Mouse (Mus musculus): ENCODE results near the gene Dydc2. TPM values are rescaled to one million over a fixed set of nuclear protein-coding genes. Genes with fewer than 3 reads are reported as not detected.

Gene Dydc2
- polyA plus RNA-seq, 2 experiments: not detected

DNA sequence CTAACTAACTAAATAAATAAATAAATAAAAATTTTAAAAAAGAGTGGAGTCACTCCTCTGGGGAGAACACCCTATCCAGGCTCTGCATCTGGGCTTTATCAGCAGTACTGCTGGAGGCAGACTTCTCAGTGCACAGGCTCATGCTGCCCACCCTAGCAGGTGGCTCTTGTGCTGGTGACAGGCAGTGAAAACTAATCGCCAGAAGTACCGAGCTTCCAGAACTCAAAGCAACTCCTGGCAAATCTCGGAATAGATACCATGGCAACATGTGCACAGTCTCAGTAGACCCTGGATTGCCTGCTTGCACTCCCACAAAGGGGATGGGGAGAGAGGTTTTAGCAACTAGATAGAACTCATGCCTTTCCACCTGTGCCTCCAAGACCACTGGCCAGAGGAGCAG is 62.1 kb downstream of the Dydc2 start:
- Histone ChIP-seq H3K4me2 (replicated peaks; ENCODE audit: low read depth, low read length, severe bottlenecking) (no peak overlapping the region), H3K9me3 (ENCODE audit: control insufficient read depth, low read length) (no peaks in the 10 kb centered on the region), H3K27me3 (ENCODE audit: control insufficient read depth, insufficient read depth, low read length) (no peaks in the 10 kb centered on the region), H3K9ac (ENCODE audit: low read depth, low read length, severe bottlenecking) (no peak overlapping the region), H3K4me3 (replicated peaks; ENCODE audit: low read length) (no peak overlapping the region), H3K4me1 (ENCODE audit: control insufficient read depth, insufficient read depth, low read length) (peaks cover 7% of the 10 kb centered on the region; the same call in 1 of the 2 replicates), H3K27ac (replicated peaks; ENCODE audit: low read depth, low read length) (no peak overlapping the region), H3K36me3 (ENCODE audit: control insufficient read depth, insufficient read depth, low read length) (no peaks in the 10 kb centered on the region)
- WGBS: 73% methylated on average over 3 of the region's 3 CpGs
- no peak for TF ChIP-seq POLR2A (IDR thresholded peaks at IDR 0.05; ENCODE audit: borderline replicate concordance, extremely low read depth, insufficient read depth, insufficient read length)
- ATAC-seq (ENCODE audit: low FRiP score, low read depth): no peak
- no peak for DNase-seq (ENCODE audit: low spot score)

DNA sequence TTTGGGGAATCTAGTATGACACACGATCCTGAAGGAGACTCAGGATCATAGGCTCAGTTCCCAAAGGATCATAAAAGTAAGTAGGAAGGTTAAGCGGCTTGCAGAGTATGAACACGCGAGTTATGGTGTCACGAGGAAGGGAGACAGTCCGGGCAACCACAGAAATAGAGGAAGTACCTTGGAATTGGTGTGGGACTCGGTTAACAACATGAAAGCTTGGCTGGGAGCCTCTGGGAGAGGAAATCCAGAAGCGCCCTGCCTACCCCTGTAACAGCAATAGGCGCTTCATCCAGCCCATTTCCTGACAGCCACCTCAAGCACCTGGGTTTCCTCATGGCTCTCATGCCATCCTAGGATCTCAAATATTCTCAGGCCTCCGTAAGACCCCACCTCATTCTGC is 62.7 kb downstream of the Dydc2 start:
- Histone ChIP-seq H3K4me1 (ENCODE audit: control insufficient read depth, insufficient read depth, low read length) (peaks cover 7% of the 10 kb centered on the region; the same call in 1 of the 2 replicates), H3K4me3 (replicated peaks; ENCODE audit: low read length) (no peak overlapping the region), H3K9ac (ENCODE audit: low read depth, low read length, severe bottlenecking) (no peak overlapping the region), H3K4me2 (replicated peaks; ENCODE audit: low read depth, low read length, severe bottlenecking) (no peak overlapping the region), H3K27me3 (ENCODE audit: control insufficient read depth, insufficient read depth, low read length) (no peaks in the 10 kb centered on the region), H3K36me3 (ENCODE audit: control insufficient read depth, insufficient read depth, low read length) (no peaks in the 10 kb centered on the region), H3K27ac (replicated peaks; ENCODE audit: low read depth, low read length) (no peak overlapping the region), H3K9me3 (ENCODE audit: control insufficient read depth, low read length) (no peaks in the 10 kb centered on the region)
- ATAC-seq (ENCODE audit: low FRiP score, low read depth) (no peak), DNase-seq (ENCODE audit: low spot score) (no peak)
- no peak for TF ChIP-seq POLR2A (IDR thresholded peaks at IDR 0.05; ENCODE audit: borderline replicate concordance, extremely low read depth, insufficient read depth, insufficient read length)
- WGBS: 84% methylated on average over 10 of the region's 10 CpGs

DNA sequence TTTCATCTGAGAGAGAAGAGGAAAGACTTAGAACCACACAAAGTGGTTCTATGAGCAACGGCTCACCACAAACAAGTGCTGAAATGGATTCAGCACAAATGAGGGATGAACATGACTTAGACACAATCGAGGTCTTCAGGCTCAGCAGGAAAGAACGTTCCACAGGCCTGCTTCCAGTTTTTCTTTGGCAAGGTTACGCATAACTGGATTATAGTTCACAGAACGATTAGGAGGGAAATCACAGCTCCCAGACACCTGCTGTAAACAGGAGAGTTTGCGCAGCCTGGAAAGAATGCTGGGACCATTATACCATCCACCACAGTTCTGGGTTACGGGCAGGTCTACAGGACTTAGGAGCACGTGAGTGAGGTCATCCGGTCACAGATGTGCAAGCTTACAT is 63.3 kb downstream of the Dydc2 start:
- TF ChIP-seq POLR2A (IDR thresholded peaks at IDR 0.05; ENCODE audit: borderline replicate concordance, extremely low read depth, insufficient read depth, insufficient read length): no peak
- Histone ChIP-seq H3K4me1 (ENCODE audit: control insufficient read depth, insufficient read depth, low read length) (peaks cover 7% of the 10 kb centered on the region; the same call in 1 of the 2 replicates), H3K36me3 (ENCODE audit: control insufficient read depth, insufficient read depth, low read length) (no peaks in the 10 kb centered on the region), H3K4me2 (replicated peaks; ENCODE audit: low read depth, low read length, severe bottlenecking) (no peak overlapping the region), H3K9me3 (ENCODE audit: control insufficient read depth, low read length) (no peaks in the 10 kb centered on the region), H3K4me3 (replicated peaks; ENCODE audit: low read length) (no peak overlapping the region), H3K27ac (replicated peaks; ENCODE audit: low read depth, low read length) (no peak overlapping the region), H3K27me3 (ENCODE audit: control insufficient read depth, insufficient read depth, low read length) (no peaks in the 10 kb centered on the region), H3K9ac (ENCODE audit: low read depth, low read length, severe bottlenecking) (no peak overlapping the region)
- WGBS: 79% methylated on average over 9 of the region's 9 CpGs
- ATAC-seq (ENCODE audit: low FRiP score, low read depth): no peak
- DNase-seq (ENCODE audit: low spot score): no peak

DNA sequence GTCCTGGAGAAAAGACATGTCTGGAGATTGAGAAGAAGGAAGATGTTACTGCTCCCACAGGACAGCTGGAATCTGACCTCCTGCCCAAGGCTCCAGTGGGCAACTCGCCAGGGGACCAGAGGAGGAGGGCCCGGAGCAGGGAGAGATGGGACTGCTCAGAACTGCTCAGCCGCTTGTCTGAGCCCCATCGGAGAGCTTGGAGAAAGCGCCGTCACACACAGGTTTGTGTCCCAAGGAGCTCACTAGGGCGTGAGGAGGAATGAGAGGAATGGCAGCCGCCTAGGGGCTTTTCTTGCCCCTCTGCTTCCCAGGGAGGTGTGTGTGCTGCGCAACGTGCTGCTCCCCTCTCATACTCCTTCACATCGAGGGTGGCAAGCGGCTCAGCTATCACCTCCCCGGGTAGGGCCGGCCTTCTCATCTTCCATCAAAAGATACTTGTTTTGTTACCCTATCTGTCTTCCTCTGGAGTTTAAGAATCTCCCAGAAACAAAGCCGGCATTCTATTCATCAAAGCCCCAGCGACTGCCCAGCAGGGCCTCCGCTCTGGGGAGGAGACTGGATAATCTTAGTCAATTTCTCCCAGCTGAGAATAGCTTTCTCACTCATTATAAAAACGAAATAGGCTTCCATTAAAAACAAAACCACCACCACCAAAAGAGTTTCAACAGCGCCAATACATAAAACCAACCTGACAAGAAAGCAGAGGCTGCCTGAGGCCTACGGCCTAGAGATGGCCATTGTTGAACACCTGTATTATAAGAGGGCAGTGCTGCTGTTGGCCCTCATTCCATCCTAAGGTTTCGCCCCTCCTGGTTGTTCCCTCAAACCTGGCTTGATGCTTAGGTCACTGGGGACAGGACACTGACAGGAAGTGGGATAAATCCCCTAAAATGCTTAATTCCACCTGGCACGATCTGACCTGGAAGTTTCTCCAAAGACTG is 64.5 kb downstream of the Dydc2 start:
- H3K27me3 ChIP-seq (ENCODE audit: control insufficient read depth, insufficient read depth, low read length): no peaks in the 10 kb centered on the region
- no peaks in the 10 kb centered on the region for H3K36me3 ChIP-seq (ENCODE audit: control insufficient read depth, insufficient read depth, low read length)
- no peak overlapping the region; the same call in 1 of the 2 replicates for H3K9ac ChIP-seq (ENCODE audit: low read depth, low read length, severe bottlenecking)
- H3K9me3 ChIP-seq (ENCODE audit: control insufficient read depth, low read length): no peaks in the 10 kb centered on the region
- TF ChIP-seq POLR2A (IDR thresholded peaks at IDR 0.05; ENCODE audit: borderline replicate concordance, extremely low read depth, insufficient read depth, insufficient read length): no peak
- DNase-seq (ENCODE audit: low spot score) (no peak), ATAC-seq (ENCODE audit: low FRiP score, low read depth) (no peak)
- H3K4me1 ChIP-seq (ENCODE audit: control insufficient read depth, insufficient read depth, low read length): peaks cover 7% of the 10 kb centered on the region; the same call in 1 of the 2 replicates
- 26% methylated on average over 22 of the region's 22 CpGs for WGBS
- no peak overlapping the region for H3K27ac ChIP-seq (replicated peaks; ENCODE audit: low read depth, low read length)
- H3K4me2 ChIP-seq (replicated peaks; ENCODE audit: low read depth, low read length, severe bottlenecking): no peak overlapping the region; the same call in 1 of the 2 replicates
- no peak overlapping the region for H3K4me3 ChIP-seq (replicated peaks; ENCODE audit: low read length)

DNA sequence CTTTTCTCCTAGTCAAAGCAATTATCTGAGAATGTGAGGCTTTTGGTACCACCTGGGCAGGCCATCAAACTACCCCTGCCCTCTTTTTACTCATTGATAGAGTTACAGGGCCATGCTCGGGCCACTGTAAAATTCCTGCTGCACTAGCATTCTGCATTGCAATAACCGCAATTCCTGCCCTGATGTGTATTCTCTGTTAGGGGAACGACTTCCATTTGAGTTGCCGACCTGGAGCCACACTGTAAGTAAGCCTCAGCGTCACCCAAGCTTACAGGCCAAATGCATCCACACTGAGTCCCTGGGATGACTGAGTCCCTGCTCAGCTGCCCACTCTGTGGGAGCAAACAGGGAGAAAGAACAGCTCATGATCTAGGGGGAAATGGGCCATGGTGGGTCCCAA is 67.4 kb downstream of the Dydc2 start:
- H3K27ac ChIP-seq (replicated peaks; ENCODE audit: low read depth, low read length): no peak overlapping the region
- 70% methylated on average over 5 of the region's 5 CpGs for WGBS
- peaks cover 7% of the 10 kb centered on the region; the same call in 1 of the 2 replicates for H3K4me1 ChIP-seq (ENCODE audit: control insufficient read depth, insufficient read depth, low read length)
- H3K36me3 ChIP-seq (ENCODE audit: control insufficient read depth, insufficient read depth, low read length): peaks cover 9% of the 10 kb centered on the region
- no peaks in the 10 kb centered on the region for H3K9me3 ChIP-seq (ENCODE audit: control insufficient read depth, low read length)
- DNase-seq (ENCODE audit: low spot score): no peak
- no peak for TF ChIP-seq POLR2A (IDR thresholded peaks at IDR 0.05; ENCODE audit: borderline replicate concordance, extremely low read depth, insufficient read depth, insufficient read length)
- no peak overlapping the region for H3K9ac ChIP-seq (ENCODE audit: low read depth, low read length, severe bottlenecking)
- H3K27me3 ChIP-seq (ENCODE audit: control insufficient read depth, insufficient read depth, low read length): no peaks in the 10 kb centered on the region
- H3K4me2 ChIP-seq (replicated peaks; ENCODE audit: low read depth, low read length, severe bottlenecking): no peak overlapping the region
- ATAC-seq (ENCODE audit: low FRiP score, low read depth): no peak
- H3K4me3 ChIP-seq (replicated peaks; ENCODE audit: low read length): no peak overlapping the region

Measured in limb, embryonic 14.5 days (tissue).